Mouse (Mus musculus): ENCODE data around the gene Rnf13. TPM values are rescaled to one million over a fixed set of nuclear protein-coding genes. Genes with fewer than 3 reads are reported as not detected.

Gene Rnf13
- polyA plus RNA-seq (2016; fragmentation: Nextera tagmentation; extraction: Ambion mirVana): 64.7 and 68.8 TPM in 2 replicates

DNA sequence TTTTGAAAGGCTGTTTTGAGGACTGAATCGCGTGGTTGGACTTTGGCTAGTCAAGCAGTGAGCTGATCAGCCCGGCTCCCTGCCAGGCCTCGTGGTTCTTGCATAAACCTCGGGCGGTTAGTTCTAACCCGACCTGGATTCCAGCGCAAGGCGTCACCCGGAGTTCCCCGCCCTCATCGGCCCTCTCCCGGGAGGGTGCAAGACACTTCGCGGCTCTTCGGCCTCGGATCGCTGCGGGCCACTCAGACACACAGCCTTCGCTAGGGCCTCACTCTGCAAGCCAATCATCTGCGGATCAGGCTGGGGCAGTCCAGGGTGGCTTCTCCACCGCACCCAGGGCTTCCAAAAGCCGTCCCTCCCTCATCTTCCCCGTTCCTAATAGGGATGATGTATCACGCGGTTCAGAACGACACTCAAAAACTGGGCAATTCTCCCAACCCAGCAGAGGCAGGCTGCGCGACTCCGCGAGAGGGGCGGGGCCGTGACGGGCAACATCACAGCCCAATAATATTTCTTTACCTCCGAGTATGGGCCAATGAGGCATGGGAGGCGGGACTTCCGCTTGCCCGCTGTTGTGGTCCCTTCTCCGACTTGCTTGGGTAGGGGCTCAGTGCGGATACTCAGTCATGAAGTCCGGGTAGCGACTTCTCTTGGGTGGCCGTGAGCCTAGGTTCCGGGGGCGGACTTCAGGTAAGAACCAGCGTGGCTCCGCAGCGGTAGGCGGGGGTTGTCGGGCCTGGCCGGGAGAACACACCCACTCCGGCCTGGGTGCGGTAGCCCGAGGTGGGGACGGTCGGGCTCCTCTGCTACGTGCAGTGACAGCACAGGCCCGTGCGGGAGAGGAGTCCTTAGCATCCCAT lies at the start of gene Rnf13:
Rnf13 (plus strand) TSS at position 552 of the 860 bp plus-strand sequence.
- under 1% methylated on average over 59 of the region's 59 CpGs for WGBS
- ATAC-seq (ENCODE audit: low FRiP score): peak; percentile 100
- peak within 1 kb of the TSS; percentile 92 for H3K27ac ChIP-seq
- H3K9me3 ChIP-seq (replicated peaks): no peaks in the 10 kb centered on the region
- peak within 1 kb of the TSS; percentile 78 for H3K9ac ChIP-seq
- peaks cover 16% of the 10 kb centered on the region for H3K4me1 ChIP-seq
- H3K27me3 ChIP-seq: no peaks in the 10 kb centered on the region
- H3K36me3 ChIP-seq: no peaks in the 10 kb centered on the region
- peak within 1 kb of the TSS; percentile 72 for H3K4me3 ChIP-seq
- peak within 1 kb of the TSS; percentile 63 for H3K4me2 ChIP-seq (replicated peaks)

DNA sequence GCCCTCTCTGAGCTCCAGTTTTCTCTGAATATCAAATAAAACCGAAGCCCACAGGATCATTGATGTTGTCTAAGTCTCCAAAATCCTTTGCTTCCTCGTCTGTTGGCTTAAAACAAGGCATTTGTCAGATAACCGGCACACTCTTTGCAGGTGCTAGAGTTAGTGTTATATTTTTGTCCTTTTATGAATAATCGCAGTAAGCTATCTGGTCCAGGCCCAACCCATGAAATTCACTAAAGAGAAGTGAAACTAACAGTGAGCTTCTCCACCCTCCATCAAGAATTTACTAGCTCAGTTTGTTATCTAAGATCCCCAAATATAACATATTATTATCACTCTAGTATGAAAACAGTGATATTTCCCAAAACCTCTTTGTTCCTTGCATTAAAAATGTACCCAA lies 44.1 kb upstream of the Rnf13 start:
- no peaks in the 10 kb centered on the region for H3K36me3 ChIP-seq
- no peaks in the 10 kb centered on the region for H3K9me3 ChIP-seq (replicated peaks)
- H3K4me3 ChIP-seq: no peak overlapping the region
- no peak overlapping the region for H3K27ac ChIP-seq
- H3K27me3 ChIP-seq: no peaks in the 10 kb centered on the region
- H3K4me1 ChIP-seq: no peaks in the 10 kb centered on the region
- H3K9ac ChIP-seq: no peak overlapping the region
- WGBS: 86% methylated on average over 4 of the region's 4 CpGs
- H3K4me2 ChIP-seq (replicated peaks): no peak overlapping the region
- ATAC-seq (ENCODE audit: low FRiP score): no peak

DNA sequence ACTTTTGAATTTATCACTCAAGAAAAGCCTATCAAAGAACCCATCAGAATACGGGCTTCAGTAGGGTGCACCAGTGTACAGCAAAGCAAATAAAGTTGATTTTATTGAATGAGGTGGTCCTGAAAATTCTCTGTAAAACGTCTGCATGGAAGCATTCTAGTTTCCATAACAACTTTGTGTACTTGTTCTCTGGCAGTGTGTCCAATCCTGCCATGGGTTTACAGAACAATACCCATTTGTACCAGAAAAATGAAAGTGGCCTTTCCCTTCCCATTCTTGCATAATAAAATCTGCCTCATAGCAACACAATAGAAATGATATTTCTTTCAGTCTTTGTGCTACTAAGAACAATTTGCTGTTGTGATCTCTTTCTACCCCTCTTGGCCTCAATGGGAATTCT lies 43.1 kb upstream of the Rnf13 start, which contains the start of gene Ankub1:
Ankub1 (minus strand) TSS at position 81 of the 400 bp plus-strand sequence.
- H3K9me3 ChIP-seq (replicated peaks): no peaks in the 10 kb centered on the region
- H3K4me2 ChIP-seq (replicated peaks): no peak within 1 kb of the TSS
- no peaks in the 10 kb centered on the region for H3K4me1 ChIP-seq
- H3K36me3 ChIP-seq: no peaks in the 10 kb centered on the region
- no peak within 1 kb of the TSS for H3K4me3 ChIP-seq
- 45% methylated on average over 2 of the region's 2 CpGs for WGBS
- no peak within 1 kb of the TSS for H3K27ac ChIP-seq
- H3K9ac ChIP-seq: no peak within 1 kb of the TSS
- H3K27me3 ChIP-seq: no peaks in the 10 kb centered on the region
- no peak for ATAC-seq (ENCODE audit: low FRiP score)

DNA sequence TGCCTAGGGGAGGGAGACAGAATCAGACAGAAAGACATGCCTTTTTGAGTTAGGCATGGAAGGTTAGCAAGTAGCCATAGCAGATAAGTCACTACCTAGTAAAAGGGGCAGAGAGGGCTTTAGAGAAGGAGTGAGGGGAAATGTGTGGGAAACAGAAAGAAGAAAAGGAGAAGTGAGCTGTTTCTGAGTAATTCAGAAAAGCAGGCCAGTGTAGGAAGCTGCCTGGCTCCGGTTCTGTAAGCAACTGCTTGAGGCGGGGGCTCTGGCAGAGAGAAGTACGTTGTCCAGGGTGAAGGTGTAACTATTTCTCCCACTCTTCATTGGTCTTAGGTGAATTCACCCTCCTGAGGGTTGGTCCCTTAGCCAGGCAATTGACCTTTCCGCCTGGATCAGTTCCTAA lies 39.6 kb upstream of the Rnf13 start:
- Histone ChIP-seq H3K9me3 (replicated peaks) (no peaks in the 10 kb centered on the region), H3K27ac (no peak overlapping the region), H3K4me2 (replicated peaks) (no peak overlapping the region), H3K9ac (no peak overlapping the region), H3K36me3 (no peaks in the 10 kb centered on the region), H3K4me3 (no peak overlapping the region), H3K4me1 (no peaks in the 10 kb centered on the region), H3K27me3 (no peaks in the 10 kb centered on the region)
- no peak for ATAC-seq (ENCODE audit: low FRiP score)
- WGBS: 90% methylated on average over 4 of the region's 4 CpGs

DNA sequence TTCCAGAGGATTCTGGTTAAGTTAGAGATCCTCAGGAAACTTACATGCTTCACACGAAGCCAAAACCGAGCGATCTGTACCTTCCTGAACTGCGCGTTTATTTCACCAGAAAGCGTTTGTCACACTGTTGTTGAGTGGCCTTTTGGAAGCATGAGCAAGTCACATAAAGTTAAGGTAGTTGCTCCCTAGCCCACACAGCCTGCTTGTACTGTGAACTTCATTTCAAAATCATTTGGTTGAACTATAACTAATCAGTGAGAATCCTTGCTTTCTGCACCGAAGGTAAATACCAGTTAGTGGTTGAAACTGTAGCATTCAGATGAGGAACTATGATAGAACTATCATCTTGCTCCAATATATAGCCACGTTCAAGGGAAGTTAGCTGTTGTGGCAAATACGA lies 39.1 kb upstream of the Rnf13 start:
- Histone ChIP-seq H3K9me3 (replicated peaks) (no peaks in the 10 kb centered on the region), H3K4me2 (replicated peaks) (no peak overlapping the region), H3K9ac (no peak overlapping the region), H3K4me3 (no peak overlapping the region), H3K4me1 (no peaks in the 10 kb centered on the region), H3K27me3 (no peaks in the 10 kb centered on the region), H3K36me3 (no peaks in the 10 kb centered on the region), H3K27ac (no peak overlapping the region)
- ATAC-seq (ENCODE audit: low FRiP score): no peak
- WGBS: 95% methylated on average over 9 of the region's 9 CpGs

DNA sequence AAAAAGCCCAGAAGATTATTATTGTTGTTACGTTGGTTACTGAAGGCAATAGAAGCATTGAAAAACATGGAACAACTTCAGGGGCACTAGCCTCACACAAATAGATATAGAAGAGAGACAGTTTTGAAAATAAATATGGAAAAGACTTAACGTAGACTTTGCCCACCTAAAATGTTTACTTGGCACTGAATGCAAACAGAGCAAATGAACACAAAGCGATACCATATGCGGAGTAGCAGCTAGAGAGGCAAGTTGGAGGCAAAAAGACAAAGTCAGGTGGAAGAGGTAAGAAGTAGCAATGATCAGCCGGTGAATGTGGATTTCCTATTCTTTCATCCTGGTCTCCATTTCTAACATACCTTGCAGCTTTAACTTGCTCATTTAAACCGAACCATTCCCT lies 21.7 kb upstream of the Rnf13 start:
- no peak overlapping the region for H3K9ac ChIP-seq
- no peak for ATAC-seq (ENCODE audit: low FRiP score)
- H3K4me3 ChIP-seq: no peak overlapping the region
- H3K4me1 ChIP-seq: no peaks in the 10 kb centered on the region
- 91% methylated on average over 6 of the region's 6 CpGs for WGBS
- H3K9me3 ChIP-seq (replicated peaks): no peaks in the 10 kb centered on the region
- no peak overlapping the region for H3K4me2 ChIP-seq (replicated peaks)
- no peaks in the 10 kb centered on the region for H3K36me3 ChIP-seq
- no peak overlapping the region for H3K27ac ChIP-seq
- no peaks in the 10 kb centered on the region for H3K27me3 ChIP-seq

DNA sequence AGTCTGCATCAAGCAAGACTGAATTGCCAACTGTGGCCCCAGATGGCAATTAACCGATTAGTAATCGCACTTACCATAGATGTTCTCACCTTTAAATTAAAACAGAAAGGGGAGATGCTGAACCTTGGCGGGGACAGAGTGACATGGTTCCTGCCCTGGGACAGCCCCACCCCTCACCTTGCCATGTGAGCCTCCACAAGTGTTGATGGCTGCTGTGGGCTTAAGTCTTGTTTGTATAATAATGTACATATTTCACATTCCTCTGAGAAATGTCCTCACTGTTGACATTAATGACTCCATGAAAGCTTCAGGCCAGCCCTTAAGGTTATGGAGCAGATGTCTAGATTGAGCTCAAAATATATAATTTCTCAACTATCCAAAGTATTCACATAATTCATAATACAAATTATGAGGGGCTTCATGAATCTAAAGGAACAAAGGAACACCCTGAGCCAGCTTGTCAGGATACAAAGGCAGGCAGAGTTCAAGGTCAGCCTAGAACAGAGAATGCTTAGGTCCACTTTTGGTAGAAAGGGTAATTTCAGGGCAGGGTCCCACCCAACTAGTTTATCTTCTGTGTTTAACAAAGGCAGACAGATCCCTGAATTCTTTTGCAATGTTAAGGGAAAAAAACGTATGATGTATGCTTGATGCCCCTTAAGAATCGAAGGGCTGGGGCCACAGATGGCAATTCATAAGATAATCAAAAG lies 3.5 kb upstream of the Rnf13 start:
- 80% methylated on average over 5 of the region's 5 CpGs for WGBS
- no peak overlapping the region for H3K27ac ChIP-seq
- H3K4me1 ChIP-seq: peaks cover 11% of the 10 kb centered on the region
- no peak overlapping the region for H3K4me3 ChIP-seq
- no peak overlapping the region for H3K4me2 ChIP-seq (replicated peaks)
- H3K27me3 ChIP-seq: no peaks in the 10 kb centered on the region
- no peak for ATAC-seq (ENCODE audit: low FRiP score)
- H3K9ac ChIP-seq: no peak overlapping the region
- no peaks in the 10 kb centered on the region for H3K36me3 ChIP-seq
- H3K9me3 ChIP-seq (replicated peaks): no peaks in the 10 kb centered on the region

DNA sequence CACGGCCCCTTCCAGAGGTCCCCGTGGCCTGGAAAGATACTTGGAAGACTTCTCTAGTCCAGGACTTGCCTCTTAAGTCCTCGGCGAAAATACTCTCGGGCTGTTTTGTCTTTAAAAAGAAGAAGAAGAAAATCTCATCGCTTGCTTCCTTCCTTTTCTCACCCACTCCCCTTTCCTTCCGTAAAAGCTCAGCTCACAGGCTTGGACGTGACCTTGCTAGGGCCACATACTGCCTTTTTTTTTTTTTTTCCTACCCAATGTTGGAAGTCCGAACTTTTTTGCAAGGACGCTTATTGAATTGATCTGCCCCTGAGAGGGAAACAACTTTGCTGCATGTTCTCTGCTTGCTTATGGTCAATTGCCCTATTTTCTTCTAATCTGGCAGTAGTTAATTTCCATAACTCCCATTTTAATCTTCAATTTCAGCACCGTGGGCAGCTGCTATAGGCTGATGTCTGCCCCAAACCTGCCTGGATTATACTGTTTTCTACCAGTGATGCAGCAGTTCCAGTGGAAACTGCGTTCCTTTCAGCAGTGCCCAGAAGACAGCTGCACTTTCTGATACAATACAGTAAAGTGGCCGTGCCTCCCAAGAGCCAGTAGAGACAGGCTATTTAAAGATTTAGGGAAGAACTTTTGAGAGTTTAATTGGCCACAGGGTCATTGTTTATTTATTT lies 695 bp downstream of the Rnf13 start:
- no peak for ATAC-seq (ENCODE audit: low FRiP score)
- no peaks in the 10 kb centered on the region for H3K9me3 ChIP-seq (replicated peaks)
- H3K27me3 ChIP-seq: no peaks in the 10 kb centered on the region
- peak overlapping the region; percentile 63 for H3K4me2 ChIP-seq (replicated peaks)
- H3K4me1 ChIP-seq: peaks cover 16% of the 10 kb centered on the region
- 3% methylated on average over 13 of the region's 13 CpGs for WGBS
- H3K36me3 ChIP-seq: no peaks in the 10 kb centered on the region
- H3K4me3 ChIP-seq: peak overlapping the region; percentile 72
- peak overlapping the region; percentile 78 for H3K9ac ChIP-seq
- peak overlapping the region; percentile 92 for H3K27ac ChIP-seq

DNA sequence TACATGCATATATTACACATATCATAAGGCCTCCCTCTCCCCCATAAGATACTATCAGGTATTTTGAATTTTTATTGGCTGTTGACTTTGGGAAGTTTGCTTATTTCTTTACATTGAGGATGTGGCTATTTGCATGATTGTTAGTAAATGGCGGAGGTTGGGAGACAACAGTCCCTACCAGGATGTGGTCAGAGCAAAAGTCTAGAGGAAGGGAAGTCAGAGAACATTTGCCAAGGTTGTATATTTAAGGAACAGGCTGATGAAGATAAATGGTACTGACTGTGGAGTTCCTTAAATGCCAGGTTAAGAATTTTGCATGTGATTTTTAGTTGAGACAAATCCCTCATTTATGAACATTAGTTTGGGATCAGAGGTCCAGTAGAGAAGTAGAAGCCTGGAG lies 4.0 kb downstream of the Rnf13 start:
- H3K27ac ChIP-seq: no peak overlapping the region
- H3K27me3 ChIP-seq: no peaks in the 10 kb centered on the region
- ATAC-seq (ENCODE audit: low FRiP score): no peak
- no peak overlapping the region for H3K4me3 ChIP-seq
- 95% methylated on average over 1 of the region's 1 CpGs for whole genome bisulfite sequencing
- no peak overlapping the region for H3K4me2 ChIP-seq (replicated peaks)
- H3K9ac ChIP-seq: no peak overlapping the region
- H3K4me1 ChIP-seq: peaks cover 16% of the 10 kb centered on the region
- no peaks in the 10 kb centered on the region for H3K9me3 ChIP-seq (replicated peaks)
- no peaks in the 10 kb centered on the region for H3K36me3 ChIP-seq

DNA sequence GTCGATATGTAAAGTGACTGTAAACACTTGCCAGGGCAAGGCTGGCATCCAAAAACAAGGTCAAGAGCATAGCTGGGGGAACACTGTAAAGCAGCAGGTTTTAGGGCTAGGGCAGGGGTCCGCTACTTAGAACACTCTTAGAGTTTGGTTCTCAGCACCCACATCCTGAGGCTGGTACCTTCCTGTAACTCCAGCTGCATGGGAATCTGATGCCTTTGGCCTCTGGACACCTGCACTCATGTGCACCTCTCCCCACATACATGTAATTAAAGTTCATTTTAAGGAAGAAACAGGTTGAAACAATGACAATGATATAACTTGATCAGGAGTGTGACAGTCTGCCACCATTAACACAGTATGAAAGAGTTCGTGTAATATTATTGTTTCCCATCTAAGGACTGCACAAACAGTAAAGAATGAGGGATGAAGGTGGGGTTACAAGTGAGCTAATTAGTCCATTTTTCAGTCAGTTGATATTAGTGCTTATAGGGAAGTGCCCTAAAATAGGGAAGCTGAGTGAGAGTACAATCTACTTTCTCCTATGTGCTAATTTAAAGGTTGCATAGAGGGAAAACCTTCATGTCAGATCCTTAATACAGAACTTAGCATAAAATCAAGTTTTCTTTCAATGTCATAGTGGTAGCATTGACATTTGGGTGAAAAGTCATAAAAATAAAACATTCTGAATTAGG lies 12.9 kb downstream of the Rnf13 start:
- ATAC-seq (ENCODE audit: low FRiP score): no peak
- Histone ChIP-seq H3K27me3 (no peaks in the 10 kb centered on the region), H3K9ac (no peak overlapping the region), H3K36me3 (no peaks in the 10 kb centered on the region), H3K4me1 (no peaks in the 10 kb centered on the region), H3K27ac (no peak overlapping the region), H3K9me3 (replicated peaks) (no peaks in the 10 kb centered on the region; the same call in 1 of the 2 replicates), H3K4me3 (no peak overlapping the region), H3K4me2 (replicated peaks) (no peak overlapping the region)
- WGBS: 87% methylated on average over 3 of the region's 3 CpGs

DNA sequence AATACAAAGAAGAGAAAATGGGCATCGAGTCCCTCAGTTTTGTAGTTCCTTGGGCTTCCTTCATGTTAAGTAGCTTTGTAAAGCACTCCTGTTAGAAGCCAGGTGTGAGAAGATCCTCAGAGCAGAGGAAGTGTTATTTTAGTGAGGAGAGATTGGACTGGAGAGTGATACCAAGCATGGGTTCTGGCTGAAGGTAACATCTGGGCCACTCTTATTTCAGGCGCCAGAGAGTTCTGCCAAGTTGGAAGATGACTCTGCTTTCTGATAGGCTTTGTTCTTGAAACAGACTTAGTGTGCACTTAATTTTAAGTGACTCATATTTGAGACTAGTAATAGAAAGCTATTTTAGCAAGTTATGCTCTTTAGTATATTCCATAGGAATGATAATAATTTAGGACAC lies 41.1 kb downstream of the Rnf13 start:
- Histone ChIP-seq H3K27me3 (no peaks in the 10 kb centered on the region), H3K4me1 (no peaks in the 10 kb centered on the region), H3K27ac (no peak overlapping the region), H3K4me3 (no peak overlapping the region), H3K4me2 (replicated peaks) (no peak overlapping the region), H3K9ac (no peak overlapping the region), H3K9me3 (replicated peaks) (no peaks in the 10 kb centered on the region), H3K36me3 (peaks cover 7% of the 10 kb centered on the region)
- ATAC-seq (ENCODE audit: low FRiP score): no peak
- 91% methylated on average over 2 of the region's 2 CpGs for WGBS

DNA sequence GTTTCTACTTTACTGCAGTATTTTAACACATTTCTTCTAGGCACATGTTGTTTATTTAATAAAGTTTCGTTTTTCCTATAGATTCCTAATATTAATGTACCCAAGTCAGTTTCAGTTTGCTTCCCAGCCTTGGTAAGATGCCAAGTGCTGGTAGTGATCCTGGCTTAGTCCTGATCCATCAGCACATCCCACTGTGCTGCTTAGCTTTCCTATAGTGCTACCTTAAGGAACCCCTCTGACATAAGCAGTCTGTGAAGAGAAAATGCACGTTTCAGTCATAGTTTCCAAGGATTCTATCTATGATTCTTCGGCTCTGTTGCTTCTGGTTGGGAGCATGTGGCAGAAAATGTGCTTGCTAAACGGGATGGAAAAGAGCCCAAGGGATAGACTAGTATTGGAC lies 52.6 kb downstream of the Rnf13 start:
- Histone ChIP-seq H3K27ac (no peak overlapping the region), H3K36me3 (no peaks in the 10 kb centered on the region), H3K9me3 (replicated peaks) (no peaks in the 10 kb centered on the region), H3K9ac (no peak overlapping the region), H3K4me2 (replicated peaks) (no peak overlapping the region), H3K4me1 (no peaks in the 10 kb centered on the region), H3K27me3 (no peaks in the 10 kb centered on the region), H3K4me3 (no peak overlapping the region)
- ATAC-seq (ENCODE audit: low FRiP score): no peak
- 79% methylated on average over 4 of the region's 4 CpGs for WGBS
